Mouse (Mus musculus) hindbrain, postnatal 0 days (tissue): ENCODE measurements around the gene Ptger4. TPM values are rescaled to one million over a fixed set of nuclear protein-coding genes. Genes with fewer than 3 reads are reported as not detected.

Experiments
- ATAC-seq: fragments of 200-750 bp; cut with Nextera tagmentation; 2 replicates; pipeline ENCODE4 v1.8.0; 2017; ENCODE audit warnings: mild to moderate bottlenecking, moderate TSS enrichment, moderate library complexity
- DNase-seq: peaks from one replicate; pipeline ENCODE4 v3.0.0-alpha.2; 2015; ENCODE audit warnings: low spot score
- H3K27ac ChIP-seq: fragments of 300-500 bp; sonication (generic); 2 replicates; pipeline ENCODE4 v1.5.1; 2014; ENCODE audit warnings: mild to moderate bottlenecking
- H3K27me3 ChIP-seq: fragments of 300-500 bp; sonication (generic); 2 replicates; pipeline ENCODE4 v1.6.1; 2014; ENCODE audit warnings: low read length, mixed read lengths; ENCODE audit not compliant: insufficient read depth
- H3K36me3 ChIP-seq: fragments of 300-500 bp; sonication (generic); 2 replicates; pipeline ENCODE4 v1.6.1; 2014; ENCODE audit warnings: low read length, mixed read lengths; ENCODE audit not compliant: insufficient read depth
- H3K4me1 ChIP-seq: fragments of 300-500 bp; sonication (generic); 2 replicates; pipeline ENCODE4 v1.6.1; 2014; ENCODE audit warnings: antibody characterized with exemption, low read length, mixed read lengths; ENCODE audit not compliant: insufficient read depth
- H3K4me2 ChIP-seq: fragments of 300-500 bp; sonication (generic); 2 replicates; pipeline ENCODE4 v1.6.1; 2014; ENCODE audit warnings: low read depth, mild to moderate bottlenecking, low read length, moderate library complexity, mixed read lengths
- H3K4me3 ChIP-seq: fragments of 300-500 bp; sonication (generic); 2 replicates; pipeline ENCODE4 v1.5.1; 2014; ENCODE audit warnings: low read length
- H3K9ac ChIP-seq: fragments of 300-500 bp; sonication (generic); replicated peaks from 2 replicates; pipeline ENCODE4 v1.6.1; 2014; ENCODE audit warnings: mild to moderate bottlenecking, low read length, moderate library complexity, mixed read lengths
- H3K9me3 ChIP-seq: fragments of 300-500 bp; sonication (generic); 2 replicates; pipeline ENCODE4 v1.6.1; 2016; ENCODE audit warnings: low read length, mixed read lengths
- CTCF ChIP-seq: IDR thresholded peaks from 2 replicates; pipeline ENCODE4 v1.5.1; 2016; ENCODE audit warnings: antibody characterized with exemption, control low read depth, low read depth
- WGBS: fragments of 180-500 bp; shearing (Covaris S2); extraction: QIAGEN DNeasy Blood & Tissue Kit; methylation state at CpG from one replicate; pipeline ENCODE4 v1.1.7; 2014; 5-methylcytosine and 5-hydroxymethylcytosine counted together
- polyA plus RNA-seq: library from polyadenylated mRNA; unstranded; fragments of >200 nt; fragmentation: Nextera tagmentation; extraction: Ambion mirVana; gene quantifications from 2 replicates; pipeline ENCODE4 v1.2.1, GENCODE M21; 2015
- total RNA-seq: library from RNA; depleted of rRNA; stranded (reverse); fragments of >200 nt; gene quantifications from 2 replicates; pipeline ENCODE4 v1.2.3, GENCODE M21; 2014; rRNA removed

Gene Ptger4
- total and polyA plus RNA-seq, 2 experiments from 2014 or later = 3.0 to 4.7 TPM

GRCm38 (mm10) chr15:5184668-5185330, 59.2 kb downstream of the Ptger4 start:
- Histone ChIP-seq H3K4me3 (peak overlapping the region; percentile 95), H3K36me3 (peaks cover 4% of the 10 kb centered on the region; the same call in 1 of the 2 replicates), H3K9me3 (no peaks in the 10 kb centered on the region), H3K27ac (peak overlapping the region; percentile 89), H3K27me3 (no peaks in the 10 kb centered on the region), H3K4me2 (peak overlapping the region; percentile 88), H3K4me1 (peaks cover 8% of the 10 kb centered on the region; the same call in 1 of the 2 replicates), H3K9ac (peak overlapping the region; percentile 82)
- DNase-seq (peak; percentile 42), ATAC-seq (peak; percentile 64)
- 44% methylated on average over 10 of the region's 11 CpGs for WGBS
- no peak for TF ChIP-seq CTCF

- H3K4me2 ChIP-seq = no peak overlapping the region
- H3K4me1 ChIP-seq = no peaks in the 10 kb centered on the region
- no peak overlapping the region for H3K27ac ChIP-seq
- 92% methylated on average over 12 of the region's 12 CpGs for whole genome bisulfite sequencing
- H3K4me3 ChIP-seq = no peak overlapping the region
- no peak for ATAC-seq
- no peaks in the 10 kb centered on the region for H3K27me3 ChIP-seq
- no peak for TF ChIP-seq CTCF
- DNase-seq = no peak
- no peak overlapping the region for H3K9ac ChIP-seq
- H3K9me3 ChIP-seq = no peaks in the 10 kb centered on the region
- H3K36me3 ChIP-seq = peaks cover 31% of the 10 kb centered on the region
These were observed 70.7 kb downstream of the Ptger4 start for GRCm38 (mm10) chr15:5173217-5173820.

- H3K27me3 ChIP-seq = no peaks in the 10 kb centered on the region
- H3K4me3 ChIP-seq = no peak overlapping the region
- no peak overlapping the region for H3K9ac ChIP-seq
- no peaks in the 10 kb centered on the region for H3K4me1 ChIP-seq
- TF ChIP-seq CTCF = no peak
- H3K27ac ChIP-seq = no peak overlapping the region
- DNase-seq (no peak), ATAC-seq (no peak)
- peaks cover 19% of the 10 kb centered on the region for H3K36me3 ChIP-seq
- no peaks in the 10 kb centered on the region for H3K9me3 ChIP-seq
- 80% methylated on average over 12 of the region's 12 CpGs for WGBS
- H3K4me2 ChIP-seq = no peak overlapping the region
These were observed 78.7 kb downstream of the Ptger4 start for GRCm38 (mm10) chr15:5165121-5165773.

- no peak overlapping the region for H3K4me3 ChIP-seq
- no peaks in the 10 kb centered on the region for H3K4me1 ChIP-seq
- no peaks in the 10 kb centered on the region for H3K9me3 ChIP-seq
- DNase-seq (no peak), ATAC-seq (no peak)
- H3K4me2 ChIP-seq = no peak overlapping the region
- 75% methylated on average over 6 of the region's 6 CpGs for WGBS
- peaks cover under 1% of the 10 kb centered on the region; the same call in 1 of the 2 replicates for H3K36me3 ChIP-seq
- no peak overlapping the region for H3K27ac ChIP-seq
- TF ChIP-seq CTCF = no peak
- H3K9ac ChIP-seq = no peak overlapping the region
- H3K27me3 ChIP-seq = no peaks in the 10 kb centered on the region
These were observed 85.2 kb downstream of the Ptger4 start for GRCm38 (mm10) chr15:5158827-5159226.

GRCm38 (mm10) chr15:5157386-5157785, 86.6 kb downstream of the Ptger4 start:
- no peak overlapping the region for H3K4me2 ChIP-seq
- no peaks in the 10 kb centered on the region for H3K9me3 ChIP-seq
- ATAC-seq (no peak), DNase-seq (no peak)
- H3K9ac ChIP-seq = no peak overlapping the region
- H3K4me1 ChIP-seq = no peaks in the 10 kb centered on the region
- TF ChIP-seq CTCF = no peak
- H3K36me3 ChIP-seq = no peaks in the 10 kb centered on the region
- no peaks in the 10 kb centered on the region for H3K27me3 ChIP-seq
- no peak overlapping the region for H3K4me3 ChIP-seq
- WGBS = 42% methylated on average over 1 of the region's 1 CpGs
- H3K27ac ChIP-seq = no peak overlapping the region

Other genes starting within 250 kb of the Ptger4 start
- gene C7, start 180.4 kb downstream of the Ptger4 start, total RNA-seq = 0.10 TPM in 1 of 2 replicates, not detected in the other
- 0.05 TPM in 1 of 2 replicates, not detected in the other for gene C7, start 180.4 kb downstream of the Ptger4 start, polyA plus RNA-seq
- gene Card6, start 135.6 kb downstream of the Ptger4 start, total RNA-seq = 0.16 and 0.29 TPM in 2 replicates
- gene Card6, start 135.6 kb downstream of the Ptger4 start, polyA plus RNA-seq = 0.23 and 0.54 TPM in 2 replicates
- 147 and 148 TPM in 2 replicates for gene Rpl37, start 127.5 kb downstream of the Ptger4 start, total RNA-seq
- 414 and 415 TPM in 2 replicates for gene Rpl37, start 127.5 kb downstream of the Ptger4 start, polyA plus RNA-seq
- gene Prkaa1, start 100.3 kb downstream of the Ptger4 start, total RNA-seq = 12.0 and 14.3 TPM in 2 replicates
- 9.4 and 9.8 TPM in 2 replicates for gene Prkaa1, start 100.3 kb downstream of the Ptger4 start, polyA plus RNA-seq
- gene Ttc33, start 58.7 kb downstream of the Ptger4 start, total RNA-seq = 21.3 TPM in 2 replicates
- 39.3 and 44.9 TPM in 2 replicates for gene Ttc33, start 58.7 kb downstream of the Ptger4 start, polyA plus RNA-seq